Mouse (Mus musculus) natural killer cell, adult 2 months (primary cell): ENCODE results near the gene Rpl21.

Experiments
- DNase-seq, 2 experiments: peaks; one replicate each; pipeline ENCODE4 v3.0.0; 2022; ENCODE audit warnings: low spot score in 2 of 2

The Rpl21 gene

DNA sequence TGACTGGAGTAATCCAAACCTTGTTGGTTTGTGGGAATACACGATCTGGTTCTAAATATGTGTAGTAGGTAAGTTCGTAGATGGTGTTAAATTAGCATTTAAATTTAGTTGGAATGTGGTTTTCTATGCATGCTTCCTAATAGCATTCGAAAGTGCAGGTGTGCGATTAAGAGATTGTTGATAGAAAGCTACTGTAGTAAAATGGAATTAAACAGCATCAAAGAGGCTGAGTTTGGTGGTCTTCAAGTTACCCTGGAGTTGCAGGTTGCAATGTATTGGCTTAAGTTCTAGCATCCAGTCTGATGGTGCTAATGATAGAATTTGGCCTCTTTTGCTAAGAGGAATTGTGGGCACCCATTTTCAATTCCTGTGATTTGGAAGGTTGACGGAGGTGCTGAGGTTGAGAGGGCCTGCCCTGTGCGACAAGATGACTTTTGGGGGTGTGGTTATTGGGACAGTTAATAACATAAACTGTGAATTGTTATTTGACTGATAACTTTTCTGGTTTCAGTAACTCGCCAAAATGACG lies 1.0 kb downstream of the Rpl21 start:
- DNase-seq, result no peak

DNA sequence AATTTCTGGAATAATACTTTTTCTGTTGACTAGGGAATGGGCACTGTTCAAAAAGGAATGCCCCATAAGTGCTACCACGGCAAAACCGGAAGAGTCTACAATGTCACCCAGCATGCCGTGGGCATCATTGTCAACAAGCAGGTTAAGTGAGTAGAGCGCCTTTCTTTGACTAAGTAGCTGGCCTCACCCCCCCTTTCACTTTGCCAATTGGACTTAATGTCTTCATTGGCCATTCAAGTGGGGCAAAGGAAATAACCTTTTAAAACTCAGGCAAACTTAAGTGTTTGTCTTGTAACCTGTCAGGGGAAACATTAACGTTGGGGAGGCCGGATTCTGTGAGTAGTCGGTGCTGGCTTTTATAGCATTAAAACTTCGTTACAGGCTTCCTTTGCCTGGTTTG lies 2.3 kb downstream of the Rpl21 start:
- DNase-seq, result no peak

DNA sequence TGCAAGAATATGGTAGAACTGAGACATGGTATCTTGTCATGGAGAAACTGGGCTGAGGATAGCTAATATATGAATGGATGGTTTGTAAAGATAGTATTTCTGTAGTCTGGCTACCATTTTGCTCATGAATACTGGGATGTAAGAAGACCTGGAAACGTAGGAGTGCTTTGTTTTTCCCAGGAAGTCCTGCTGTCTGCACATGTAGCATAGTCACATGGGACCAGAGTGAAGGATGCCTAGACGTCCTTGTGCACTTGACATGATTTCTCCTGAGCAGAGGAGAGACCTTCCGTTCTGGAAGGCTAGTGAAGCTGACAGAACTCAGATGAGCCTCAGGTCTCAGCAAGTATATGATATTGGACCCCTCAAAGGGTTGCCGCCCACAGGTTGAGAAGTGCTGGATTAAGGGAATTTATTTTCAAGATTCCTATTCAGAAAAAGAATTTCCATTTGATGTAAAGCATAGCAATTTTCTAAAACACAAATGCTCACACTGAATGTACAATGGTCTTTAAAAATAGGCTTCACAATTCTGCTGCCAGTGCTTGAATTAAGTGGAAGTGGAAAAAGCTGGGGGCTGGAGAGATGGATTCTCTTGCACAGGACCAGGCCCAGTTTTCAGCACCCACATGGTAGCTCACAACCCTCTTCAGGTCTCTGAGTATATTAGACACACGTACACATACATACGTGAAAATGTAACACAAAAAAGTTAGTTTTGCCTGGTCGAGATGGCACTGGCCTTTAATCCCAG lies 5.5 kb downstream of the Rpl21 start:
- no peak for DNase-seq

DNA sequence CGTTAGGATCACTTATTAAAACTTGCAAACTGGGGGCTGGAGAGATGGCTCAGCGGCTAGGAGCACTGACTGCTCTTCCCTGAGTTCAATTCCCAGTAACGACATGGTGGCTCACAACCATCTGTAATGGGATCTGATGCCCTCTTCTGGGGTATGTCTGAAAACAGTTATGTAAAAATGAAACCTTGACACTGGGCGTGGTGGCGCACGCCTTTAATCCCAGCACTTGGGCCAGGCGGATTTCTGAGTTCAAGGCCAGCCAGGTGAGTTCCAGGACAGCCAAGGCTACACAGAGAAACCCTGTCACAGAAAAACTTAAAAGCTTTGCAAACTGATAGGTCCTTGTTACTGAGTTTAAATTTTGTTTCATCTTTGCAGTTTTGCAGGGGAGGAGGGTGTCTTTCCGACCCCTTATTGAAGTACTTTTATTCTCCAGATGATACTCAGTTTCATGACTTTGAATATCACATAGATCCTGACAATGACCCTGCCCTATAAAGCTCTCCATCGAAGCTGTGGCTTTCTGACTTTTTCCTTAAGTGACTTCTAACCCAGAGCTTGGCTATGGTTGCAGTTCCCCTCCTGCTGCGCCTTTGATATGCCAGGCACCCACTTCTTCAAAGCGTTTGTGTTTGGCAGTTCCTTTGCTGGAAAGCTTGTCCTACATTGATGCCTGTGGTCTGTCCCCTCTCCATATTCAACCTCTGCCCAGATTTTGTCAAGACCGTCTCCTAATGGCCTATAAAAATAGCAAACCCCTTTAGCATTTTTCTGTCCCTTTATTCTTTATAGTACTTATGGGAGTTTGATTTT lies 6.4 kb downstream of the Rpl21 start:
- no peak for DNase-seq

DNA sequence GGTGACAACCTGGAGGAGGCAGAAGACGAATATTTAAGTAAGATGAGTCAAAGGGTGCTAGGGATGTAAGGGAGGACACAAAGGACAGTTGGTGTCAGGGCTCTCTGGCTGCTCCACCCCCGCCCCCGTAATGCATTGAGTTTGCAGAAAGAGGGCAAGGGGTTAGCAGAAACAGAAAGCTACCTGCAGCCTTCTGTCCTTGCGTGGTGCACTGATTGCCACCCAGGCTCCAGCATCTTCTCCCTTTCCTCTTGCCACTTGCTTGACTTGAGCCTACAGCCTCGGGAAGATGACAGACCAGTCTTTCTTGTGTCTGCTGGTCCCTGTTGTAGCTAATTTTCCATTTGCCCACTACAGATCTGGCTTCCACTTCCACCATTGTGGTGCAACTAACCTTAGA lies 7.1 kb downstream of the Rpl21 start:
- DNase-seq, result no peak

DNA sequence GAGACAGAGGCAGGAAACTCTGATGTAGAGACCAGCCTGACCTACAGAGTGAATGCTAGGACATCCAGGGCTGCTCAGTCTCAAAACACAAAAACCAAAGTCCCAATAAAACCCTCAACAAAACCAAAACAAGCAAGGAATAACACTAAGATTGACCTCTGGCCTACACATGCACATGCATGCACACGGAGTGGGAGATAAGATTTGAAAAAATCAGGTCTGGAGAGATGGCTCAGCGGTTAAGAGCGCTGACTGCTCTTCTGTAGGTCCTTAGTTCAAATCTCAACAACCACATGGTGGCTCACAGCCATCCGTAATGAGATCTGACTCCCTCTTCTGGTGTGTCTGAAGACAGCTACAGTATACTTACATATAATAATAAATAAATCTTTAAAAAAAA lies 7.7 kb downstream of the Rpl21 start:
- no peak for DNase-seq

DNA sequence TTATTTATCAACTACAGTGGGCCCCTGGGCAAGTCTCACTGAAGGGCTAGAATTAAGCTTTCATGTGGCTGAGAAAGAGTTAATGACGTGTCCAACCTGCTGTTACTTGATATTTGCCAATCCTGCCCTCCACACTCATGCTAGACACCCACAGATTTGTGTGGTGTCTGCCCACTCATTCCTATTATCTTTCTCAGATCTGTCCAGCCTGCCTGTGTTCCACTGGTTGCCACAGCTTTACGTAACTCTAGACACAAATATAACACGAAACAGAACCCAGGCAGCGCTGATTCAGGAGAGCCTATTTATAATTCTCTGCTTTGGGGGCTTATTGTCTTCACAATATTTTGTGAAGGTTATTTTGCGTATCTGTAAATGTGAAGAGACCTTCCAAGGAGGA lies 8.6 kb downstream of the Rpl21 start:
- DNase-seq, result no peak

DNA sequence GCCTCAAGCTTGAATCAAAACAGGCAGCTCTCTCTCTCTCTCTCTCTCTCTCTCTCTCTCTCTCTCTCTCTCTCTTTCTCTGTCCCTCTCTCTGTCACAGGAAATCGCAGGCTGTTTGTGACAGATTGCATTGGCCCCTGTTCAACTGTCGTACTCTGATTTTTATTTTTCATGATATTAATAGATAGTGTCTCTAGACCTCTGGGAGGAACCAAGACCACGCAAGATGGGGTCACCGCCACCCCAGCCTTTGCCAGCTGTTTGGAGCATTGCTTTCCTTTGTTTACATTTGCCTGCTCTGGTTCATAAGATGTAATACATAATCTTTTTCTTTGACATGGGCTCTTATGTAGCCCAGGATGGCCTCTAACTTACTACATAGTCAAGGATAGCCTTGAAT lies 9.3 kb downstream of the Rpl21 start:
- no peak for DNase-seq

DNA sequence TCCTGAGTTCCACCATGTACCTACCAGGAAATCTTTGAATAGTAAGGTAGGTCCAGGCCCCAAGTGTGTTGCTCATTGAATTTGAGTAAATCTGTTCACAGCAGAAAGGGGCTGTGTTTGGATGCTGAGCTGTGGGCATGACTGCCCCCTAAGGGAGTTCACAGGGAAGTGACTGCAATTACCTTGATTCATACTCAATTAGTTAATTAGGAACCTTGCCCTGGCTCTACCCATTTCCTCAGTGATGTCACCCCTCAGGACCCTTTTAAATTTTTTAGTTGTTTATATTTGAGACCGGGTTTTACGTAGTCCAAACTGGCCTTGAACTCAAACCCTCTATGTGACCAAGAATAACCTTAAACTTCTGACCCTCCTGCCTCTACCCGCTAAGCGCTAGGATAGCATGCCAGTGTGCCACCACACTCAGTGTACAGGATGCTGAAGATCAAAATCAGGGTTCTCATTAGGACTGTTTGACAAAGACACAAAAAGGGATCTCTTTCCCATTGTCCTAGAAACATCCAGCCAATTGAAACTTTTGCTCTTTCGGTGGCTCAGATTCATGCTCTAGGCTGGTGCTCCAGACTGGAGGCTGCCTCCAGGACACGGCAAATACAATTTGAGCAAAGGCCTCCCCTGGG lies 11.7 kb downstream of the Rpl21 start:
- no peak for DNase-seq

DNA sequence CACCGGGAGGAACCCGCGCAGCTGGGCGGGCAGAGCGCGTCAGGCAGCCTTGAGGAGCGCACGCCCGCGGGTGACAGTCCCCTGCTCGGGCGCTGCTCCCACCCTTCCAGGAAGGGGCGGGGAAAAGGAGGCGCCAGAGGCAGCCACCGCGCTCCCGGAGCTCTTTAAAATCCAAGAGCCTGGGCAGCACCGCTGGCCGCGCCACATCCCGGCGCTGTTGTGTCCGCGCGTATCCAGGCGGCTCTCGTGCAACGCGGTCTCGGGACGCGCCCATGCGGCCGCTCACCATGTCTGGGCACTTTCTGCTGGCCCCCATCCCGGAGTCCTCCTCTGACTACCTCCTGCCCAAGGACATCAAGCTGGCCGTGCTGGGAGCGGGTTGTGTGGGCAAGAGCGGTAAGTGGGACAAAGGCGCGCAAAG lies 12.3 kb downstream of the Rpl21 start, which contains the start of gene Rasl11a:
Rasl11a (plus strand) TSS at position 127 of the 421 bp plus-strand sequence.
- DNase-seq, result no peak

DNA sequence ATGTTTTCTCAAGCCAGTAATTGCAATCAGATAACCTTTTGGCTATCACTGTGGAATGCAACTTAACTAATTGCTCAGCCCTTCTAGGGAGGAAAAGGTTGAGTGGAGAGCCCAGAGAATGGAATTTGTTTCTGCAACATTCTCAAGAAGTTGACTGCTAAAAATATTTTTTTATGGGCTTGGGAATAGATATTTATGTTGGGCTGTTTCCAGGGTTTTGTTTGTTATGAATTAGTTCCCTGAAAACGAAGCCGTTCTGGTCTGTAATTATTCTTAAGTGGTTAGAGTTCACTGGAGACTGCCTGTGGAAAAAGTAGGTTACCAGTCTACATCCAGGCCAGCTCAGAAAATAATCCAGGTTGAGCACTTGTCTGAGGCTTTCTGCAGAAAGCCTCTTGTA lies 13.8 kb downstream of the Rpl21 start:
- DNase-seq, result no peak

DNA sequence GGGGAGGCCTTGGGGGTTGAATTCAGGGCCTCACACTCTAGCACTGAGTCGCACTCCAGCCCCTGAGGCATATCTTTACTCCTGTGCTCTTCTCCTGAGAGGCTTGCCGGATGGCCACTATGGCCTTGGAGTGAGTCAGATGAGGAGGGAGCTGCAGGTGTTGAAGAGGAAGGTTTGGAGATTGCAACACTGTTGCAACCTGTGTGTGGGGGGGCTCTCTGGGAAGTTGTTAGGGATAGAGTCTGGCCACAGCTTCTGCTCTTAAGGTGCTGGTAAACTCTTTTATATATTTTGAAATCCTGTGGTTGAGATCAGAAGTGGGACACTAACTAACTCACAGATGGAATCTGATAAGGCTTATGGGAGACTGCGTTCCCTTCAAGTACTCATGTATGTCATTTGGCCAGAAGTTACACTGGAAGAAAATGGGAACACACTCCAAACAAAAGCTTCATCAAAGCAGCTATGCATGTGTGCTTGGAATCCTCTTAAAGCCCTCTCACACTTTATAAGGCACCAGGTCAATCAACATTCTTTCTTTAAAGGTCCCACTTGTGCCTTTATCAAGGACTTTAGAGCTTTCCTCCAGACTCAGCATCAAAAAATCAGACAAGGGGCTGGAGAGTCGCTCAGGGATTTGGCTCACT lies 16.4 kb downstream of the Rpl21 start:
- no peak for DNase-seq

DNA sequence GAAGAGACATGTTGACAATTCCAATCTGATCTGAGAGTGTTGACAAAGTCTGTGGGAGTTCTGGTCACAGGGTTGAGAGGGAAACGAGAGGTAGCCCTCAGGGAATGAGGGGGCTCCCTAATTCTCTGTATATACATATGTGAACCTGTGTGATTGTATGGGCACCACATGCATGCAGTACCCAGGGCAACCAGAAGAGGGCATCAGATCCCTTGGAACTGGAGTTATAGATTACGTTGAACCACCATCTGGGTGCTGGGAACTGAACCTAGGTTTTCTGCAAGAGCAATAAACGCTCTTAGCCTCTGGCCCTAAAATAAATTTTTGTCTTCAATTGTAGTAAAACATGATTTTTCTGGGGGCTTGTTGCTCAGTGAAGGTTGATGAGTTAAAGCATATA lies 23.4 kb downstream of the Rpl21 start:
- DNase-seq, result no peak

DNA sequence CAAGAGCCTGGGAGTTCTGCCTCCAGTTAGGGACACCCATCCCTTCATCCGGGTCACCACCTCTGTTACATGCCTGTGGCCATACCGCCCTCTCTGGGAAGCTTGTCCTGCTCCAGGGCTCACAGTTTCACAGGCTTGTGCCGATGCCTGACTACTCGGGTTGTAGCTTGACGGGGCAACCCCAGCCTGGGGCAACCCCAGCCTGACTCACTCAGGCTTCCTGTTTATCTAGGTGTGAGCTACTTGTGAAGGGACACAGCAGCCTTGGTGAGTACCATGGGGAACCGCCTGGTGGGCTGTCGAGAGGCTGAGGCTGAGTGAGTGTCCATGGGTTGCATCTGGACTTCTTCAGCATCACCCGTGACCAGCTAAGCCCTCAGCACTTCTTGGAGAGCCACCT lies 24.9 kb downstream of the Rpl21 start:
- DNase-seq, result peak; percentile 34

DNA sequence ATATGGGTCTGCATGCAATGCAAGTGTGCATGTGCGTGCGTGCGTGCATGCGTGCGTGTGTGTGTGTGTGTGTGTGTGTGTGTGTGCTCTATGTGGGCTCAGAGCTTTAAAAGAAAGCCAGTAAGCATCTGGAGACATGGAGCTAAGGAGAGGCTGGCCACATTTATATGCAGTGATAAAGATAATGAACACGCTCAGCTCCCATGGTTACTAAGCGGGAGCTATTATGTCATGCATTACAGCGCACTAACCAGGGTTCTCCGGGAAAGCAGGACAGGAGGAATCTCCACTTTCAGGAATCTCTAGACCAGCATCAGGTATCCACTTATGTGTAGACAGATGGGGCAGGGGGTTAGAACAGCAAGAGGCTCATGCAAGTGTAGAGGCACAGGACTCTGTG lies 26.1 kb downstream of the Rpl21 start:
- DNase-seq, result no peak

DNA sequence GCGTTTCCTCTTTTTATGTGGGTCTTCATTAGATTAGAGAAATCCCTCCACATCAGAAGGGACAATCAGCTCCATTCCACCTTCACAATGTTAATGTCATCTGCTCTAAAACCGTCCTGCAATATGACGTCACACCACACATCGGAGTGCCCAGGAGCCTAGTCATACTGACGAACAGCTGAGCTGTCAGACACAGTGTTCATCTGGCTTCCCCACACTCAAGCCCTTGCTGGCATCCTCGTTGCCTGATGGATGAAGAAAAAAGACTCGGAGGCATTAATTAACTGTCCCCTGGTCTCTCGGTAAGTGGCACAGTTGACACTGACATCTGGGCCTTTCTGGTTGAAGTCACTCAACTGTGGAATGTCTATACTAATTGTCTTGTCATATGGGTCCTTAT lies 26.6 kb downstream of the Rpl21 start:
- DNase-seq, result no peak

DNA sequence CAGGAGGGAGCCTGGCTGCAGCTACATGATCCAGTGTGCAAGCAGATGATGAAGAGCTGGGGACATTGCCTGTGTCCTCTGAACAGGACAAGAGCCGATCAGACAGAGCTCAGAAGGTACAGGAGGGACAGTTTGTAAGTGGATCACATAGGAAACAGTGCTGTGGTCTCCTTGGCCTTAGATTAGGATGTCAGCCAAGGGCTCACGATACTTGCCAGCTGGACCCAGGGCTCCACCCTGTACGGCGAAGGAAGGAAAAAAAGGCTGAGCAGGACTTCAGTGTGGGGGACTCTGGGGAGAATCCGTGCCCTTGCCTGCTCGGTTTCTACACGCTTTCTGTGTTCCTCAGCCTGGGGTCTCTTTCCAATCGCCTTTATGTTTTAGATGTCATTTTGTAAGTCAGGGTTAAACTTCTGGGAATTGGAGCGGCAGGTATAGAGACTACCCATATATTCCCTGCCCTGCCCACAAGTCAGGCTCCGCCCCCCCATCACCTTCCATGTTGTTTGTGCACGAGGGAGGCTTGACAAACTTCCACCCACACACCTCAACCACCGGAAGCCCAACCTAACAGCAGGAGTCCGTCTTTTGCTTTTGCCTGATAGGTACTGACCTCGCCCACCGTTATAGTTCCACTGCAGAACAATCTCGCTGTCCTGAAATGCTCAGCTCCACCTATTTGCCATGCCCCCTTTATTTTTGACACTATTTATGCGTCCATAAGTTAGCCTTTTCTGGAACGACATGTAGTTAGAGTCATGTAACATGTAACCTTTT lies 27.7 kb downstream of the Rpl21 start:
- no peak for DNase-seq

DNA sequence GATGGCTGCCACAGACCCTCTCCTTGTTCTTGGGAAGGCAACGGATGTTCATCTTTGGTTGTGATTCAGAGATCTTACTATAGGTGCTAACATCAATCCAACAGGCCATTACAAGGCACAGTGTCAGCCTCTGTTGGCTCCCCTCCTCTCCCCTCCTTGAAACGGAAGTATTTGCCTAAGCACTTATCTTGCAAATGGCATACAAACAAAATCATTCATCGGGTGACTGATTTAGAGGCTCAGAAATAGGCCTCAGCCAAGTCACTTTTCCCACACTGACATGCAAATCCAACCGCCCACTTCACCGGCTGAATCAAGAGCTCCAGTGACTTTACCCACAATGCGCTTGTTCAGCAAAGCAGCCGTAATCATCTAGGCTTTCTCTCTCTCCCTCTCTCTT lies 28.9 kb downstream of the Rpl21 start:
- peak in 1 of 2 experiments; percentile 15 for DNase-seq

DNA sequence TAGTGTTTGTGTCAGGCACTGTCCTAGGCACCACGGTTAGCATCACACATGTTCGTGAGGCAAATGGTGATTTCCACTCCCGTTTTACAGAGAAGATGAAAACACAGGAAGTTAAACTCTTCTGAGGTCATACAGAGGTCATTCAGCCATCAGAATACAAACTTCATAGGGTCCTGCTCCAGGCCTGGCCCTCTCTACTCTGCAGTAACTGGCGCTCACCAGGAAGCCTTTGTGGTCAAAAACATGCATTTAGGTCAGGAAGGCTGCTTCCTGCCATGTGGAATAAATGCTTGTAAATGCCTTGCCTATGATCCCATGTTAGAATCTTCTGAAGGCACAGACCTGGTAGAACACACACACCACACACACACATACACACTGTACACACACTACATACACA lies 32.8 kb downstream of the Rpl21 start:
- no peak for DNase-seq

DNA sequence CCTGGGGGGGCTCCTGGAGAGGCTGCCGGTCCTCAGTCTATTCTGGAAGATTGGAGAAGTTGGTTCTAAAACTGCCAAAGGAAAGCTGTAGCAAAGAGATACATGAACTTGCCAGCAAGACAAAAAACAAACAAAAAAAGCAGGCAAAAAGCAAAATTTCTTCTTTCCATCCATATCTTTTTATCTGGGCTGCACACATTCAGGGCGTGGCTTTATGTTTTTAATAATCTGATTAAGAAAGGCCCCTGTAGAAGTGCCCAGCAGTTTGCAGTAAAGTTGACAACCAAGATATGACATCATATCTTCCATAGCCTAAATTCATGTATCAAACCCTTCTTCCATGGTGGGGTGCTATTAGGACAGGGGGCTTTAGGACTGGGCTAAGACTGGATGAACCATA lies 33.6 kb downstream of the Rpl21 start:
- no peak for DNase-seq

DNA sequence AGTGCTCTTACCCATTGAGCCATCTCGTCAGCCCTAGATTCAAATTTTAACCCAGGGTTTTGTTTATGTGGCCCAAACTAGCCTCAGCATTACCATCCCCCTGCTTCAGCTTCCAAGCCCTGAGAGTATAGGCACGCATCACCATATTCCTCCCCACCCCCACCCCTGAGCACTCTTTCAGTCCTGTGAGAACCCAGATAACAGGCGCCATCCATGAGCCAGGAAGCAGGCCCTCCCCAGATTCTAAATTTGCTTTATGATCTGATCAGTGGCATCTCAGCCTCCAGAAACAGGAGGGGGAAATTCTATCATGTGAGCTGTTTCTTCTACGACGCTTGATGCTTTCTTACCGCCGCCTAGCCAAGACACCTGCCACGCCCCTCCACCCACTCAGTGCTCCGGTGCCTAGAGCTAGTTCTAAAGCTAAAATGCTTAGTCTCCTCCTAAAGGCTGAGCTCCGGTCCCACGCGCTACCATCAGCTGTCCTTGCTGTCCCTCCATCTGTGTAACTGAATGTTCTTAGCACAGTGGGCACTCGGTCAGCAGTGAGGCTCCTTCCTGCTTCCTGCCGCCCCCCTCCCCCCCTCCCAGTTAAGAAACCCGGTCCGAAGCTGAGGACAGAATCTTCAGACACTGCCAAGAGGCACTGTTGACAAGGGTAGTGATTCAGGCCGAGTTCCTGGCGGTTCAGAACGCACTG lies 34.7 kb downstream of the Rpl21 start:
- peak; percentile 59 to 76 for DNase-seq
